Mouse (Mus musculus): ENCODE data around the gene Kif19a.

DNA sequence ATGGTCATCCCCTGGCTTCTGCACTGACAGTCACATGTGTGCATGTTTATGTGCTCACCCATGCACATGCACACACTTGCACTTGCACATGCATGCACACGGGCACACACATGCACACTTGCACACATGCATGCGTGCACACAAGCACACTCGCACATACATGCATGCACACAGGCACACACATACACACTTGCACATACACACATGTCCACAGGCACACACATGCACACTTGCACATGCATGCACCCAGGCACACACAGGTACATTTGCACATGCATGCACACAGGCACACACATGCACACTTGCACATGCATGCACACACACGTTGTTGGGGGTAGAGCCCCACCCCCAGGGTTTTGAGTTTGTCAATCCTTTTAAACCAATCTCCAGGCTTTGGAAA, 51.7 kb downstream of the Kif19a start:
- TF ChIP-seq CTCF (conservative IDR thresholded peaks at IDR 0.05; ENCODE audit: low read length) (no peak), POU5F1 (IDR thresholded peaks at IDR 0.05; ENCODE audit: borderline replicate concordance, low read length) (no peak), NANOG (IDR thresholded peaks at IDR 0.05; ENCODE audit: borderline replicate concordance, low read length) (no peak)
